Mouse (Mus musculus): ENCODE results near the gene Ube2g2. TPM values are rescaled to one million over a fixed set of nuclear protein-coding genes. Genes with fewer than 3 reads are reported as not detected.
A peak's percentile ranks its signal among the peaks of the same experiment; 100 is the strongest.

The Ube2g2 gene
- polyA plus RNA-seq, 1 experiment from 2014 or later, result 66.6 TPM

- H3K4me3 ChIP-seq (ENCODE audit: low read length), result no peak overlapping the region
- H3K36me3 ChIP-seq (ENCODE audit: control insufficient read depth, insufficient read depth, low read length), result peaks cover 4% of the 10 kb centered on the region
- 78% methylated on average over 3 of the region's 3 CpGs for WGBS
- no peak overlapping the region for H3K4me2 ChIP-seq (ENCODE audit: low read depth, low read length)
- H3K4me1 ChIP-seq (replicated peaks; ENCODE audit: control insufficient read depth, insufficient read depth, low read length), result peaks cover 16% of the 10 kb centered on the region
- H3K27ac ChIP-seq (ENCODE audit: low read length), result no peak overlapping the region
- no peaks in the 10 kb centered on the region for H3K27me3 ChIP-seq (ENCODE audit: control insufficient read depth, insufficient read depth, low read depth, low read length)
- ATAC-seq (ENCODE audit: low read depth), result no peak
- H3K9ac ChIP-seq (ENCODE audit: low read length), result no peak overlapping the region
- no peaks in the 10 kb centered on the region for H3K9me3 ChIP-seq (ENCODE audit: control insufficient read depth, low read length)
Measured at GRCm38 (mm10) chr10:77629163-77629562, 7.1 kb downstream of the Ube2g2 start.

DNA sequence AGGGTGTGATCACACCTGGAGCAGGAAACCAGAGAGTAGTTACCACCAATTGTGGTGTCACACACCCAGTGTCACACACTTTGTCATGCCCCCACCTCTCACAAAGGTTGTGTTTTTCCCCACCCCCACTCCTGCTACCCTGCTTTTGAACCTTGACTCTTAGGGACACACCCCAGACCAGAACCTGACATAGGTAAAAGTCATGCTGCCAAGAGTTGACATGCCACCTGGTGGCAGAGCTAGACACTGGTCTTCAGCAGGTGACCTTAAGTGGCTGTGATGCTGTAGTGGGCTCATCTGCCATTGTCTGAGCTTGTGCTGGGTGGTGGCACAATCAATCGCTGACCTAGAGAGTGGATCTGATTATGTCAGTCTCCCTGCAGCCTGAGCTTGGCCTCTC, 7.9 kb downstream of the Ube2g2 start:
- WGBS, result 100% methylated on average over 1 of the region's 1 CpGs
- ATAC-seq (ENCODE audit: low read depth), result no peak

DNA sequence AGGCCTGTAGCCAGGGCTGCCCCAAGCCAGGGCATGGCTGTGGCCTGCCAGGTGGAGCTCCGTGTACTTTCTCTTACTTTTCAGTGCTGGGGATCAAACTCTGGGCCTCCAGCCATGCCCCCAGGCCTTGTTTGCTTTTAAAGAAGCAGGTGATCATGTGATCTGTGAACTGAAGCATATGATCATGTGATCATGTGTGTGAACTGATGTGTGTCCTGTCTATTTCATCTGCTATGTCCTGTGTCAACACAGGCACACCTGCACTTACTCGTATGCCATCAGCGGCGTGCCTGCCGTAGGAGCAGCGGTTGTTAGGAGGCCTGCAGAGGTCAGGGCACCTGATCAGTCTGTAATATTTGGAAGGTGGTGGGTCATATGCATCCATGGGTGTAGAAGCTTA, 11.9 kb downstream of the Ube2g2 start:
- no peaks in the 10 kb centered on the region for H3K27me3 ChIP-seq (ENCODE audit: control insufficient read depth, insufficient read depth, low read depth, low read length)
- no peak overlapping the region for H3K4me2 ChIP-seq (ENCODE audit: low read depth, low read length)
- H3K4me1 ChIP-seq (replicated peaks; ENCODE audit: control insufficient read depth, insufficient read depth, low read length), result peaks cover 16% of the 10 kb centered on the region
- H3K36me3 ChIP-seq (ENCODE audit: control insufficient read depth, insufficient read depth, low read length), result peaks cover 8% of the 10 kb centered on the region
- ATAC-seq (ENCODE audit: low read depth), result no peak
- H3K9me3 ChIP-seq (ENCODE audit: control insufficient read depth, low read length), result no peaks in the 10 kb centered on the region
- no peak overlapping the region for H3K9ac ChIP-seq (ENCODE audit: low read length)
- no peak overlapping the region for H3K27ac ChIP-seq (ENCODE audit: low read length)
- no peak overlapping the region for H3K4me3 ChIP-seq (ENCODE audit: low read length)
- 76% methylated on average over 6 of the region's 6 CpGs for WGBS

More for the DNA sequence above, 7.9 kb downstream of the Ube2g2 start:
- no peak overlapping the region for H3K9ac ChIP-seq (ENCODE audit: low read length)
- H3K36me3 ChIP-seq (ENCODE audit: control insufficient read depth, insufficient read depth, low read length), result peaks cover 4% of the 10 kb centered on the region
- no peak overlapping the region for H3K4me3 ChIP-seq (ENCODE audit: low read length)
- no peaks in the 10 kb centered on the region for H3K9me3 ChIP-seq (ENCODE audit: control insufficient read depth, low read length)
- H3K4me2 ChIP-seq (ENCODE audit: low read depth, low read length), result no peak overlapping the region
- no peaks in the 10 kb centered on the region for H3K27me3 ChIP-seq (ENCODE audit: control insufficient read depth, insufficient read depth, low read depth, low read length)
- H3K27ac ChIP-seq (ENCODE audit: low read length), result no peak overlapping the region
- peaks cover 15% of the 10 kb centered on the region for H3K4me1 ChIP-seq (replicated peaks; ENCODE audit: control insufficient read depth, insufficient read depth, low read length)

DNA sequence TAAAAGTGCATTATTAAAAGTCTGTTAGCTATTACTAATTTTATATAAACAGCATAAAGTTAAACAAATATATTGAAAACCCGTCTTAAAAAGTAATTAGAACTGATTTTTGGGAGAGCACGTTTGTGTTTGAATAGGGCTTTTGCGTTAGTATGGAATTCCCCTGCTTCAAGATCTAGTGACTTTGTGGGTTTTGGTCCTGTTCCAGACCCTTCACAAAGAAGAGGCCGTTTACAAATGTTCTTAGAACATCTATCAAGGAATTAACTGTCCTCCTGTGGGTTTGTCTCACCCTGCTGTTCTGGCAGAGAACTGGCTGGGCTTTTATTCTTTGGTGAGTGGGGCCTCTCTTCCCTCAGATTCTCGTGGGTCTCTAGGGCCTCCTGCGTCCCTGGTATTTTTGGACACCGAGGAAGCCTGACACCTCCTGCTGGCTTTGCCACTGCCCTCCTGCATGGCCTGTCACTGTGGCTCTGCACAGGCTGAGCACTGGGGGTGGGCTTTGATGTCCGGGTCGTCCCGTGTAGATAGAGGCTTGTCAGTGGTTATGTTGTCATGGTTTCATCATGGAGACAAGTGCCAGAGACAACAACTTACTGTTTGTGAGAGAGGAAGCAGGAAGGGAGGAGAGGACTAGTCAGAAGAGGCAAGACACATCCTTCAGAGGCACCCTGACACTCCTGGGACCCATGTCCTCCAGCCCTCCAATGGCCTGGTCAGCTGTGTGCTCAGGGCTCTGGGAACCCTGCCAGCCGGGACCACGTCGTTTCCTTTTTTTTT, 12.6 kb downstream of the Ube2g2 start:
- Histone ChIP-seq H3K27ac (ENCODE audit: low read length) (0 out of 2 replicates have a peak overlapping the region, but pooled peaks have one; percentile 36), H3K36me3 (ENCODE audit: control insufficient read depth, insufficient read depth, low read length) (peaks cover 8% of the 10 kb centered on the region), H3K4me3 (ENCODE audit: low read length) (no peak overlapping the region), H3K4me1 (replicated peaks; ENCODE audit: control insufficient read depth, insufficient read depth, low read length) (peaks cover 17% of the 10 kb centered on the region), H3K9me3 (ENCODE audit: control insufficient read depth, low read length) (no peaks in the 10 kb centered on the region), H3K27me3 (ENCODE audit: control insufficient read depth, insufficient read depth, low read depth, low read length) (no peaks in the 10 kb centered on the region), H3K4me2 (ENCODE audit: low read depth, low read length) (no peak overlapping the region), H3K9ac (ENCODE audit: low read length) (no peak overlapping the region)
- peak; percentile 84 for ATAC-seq (ENCODE audit: low read depth)
- 26% methylated on average over 13 of the region's 13 CpGs for WGBS

DNA sequence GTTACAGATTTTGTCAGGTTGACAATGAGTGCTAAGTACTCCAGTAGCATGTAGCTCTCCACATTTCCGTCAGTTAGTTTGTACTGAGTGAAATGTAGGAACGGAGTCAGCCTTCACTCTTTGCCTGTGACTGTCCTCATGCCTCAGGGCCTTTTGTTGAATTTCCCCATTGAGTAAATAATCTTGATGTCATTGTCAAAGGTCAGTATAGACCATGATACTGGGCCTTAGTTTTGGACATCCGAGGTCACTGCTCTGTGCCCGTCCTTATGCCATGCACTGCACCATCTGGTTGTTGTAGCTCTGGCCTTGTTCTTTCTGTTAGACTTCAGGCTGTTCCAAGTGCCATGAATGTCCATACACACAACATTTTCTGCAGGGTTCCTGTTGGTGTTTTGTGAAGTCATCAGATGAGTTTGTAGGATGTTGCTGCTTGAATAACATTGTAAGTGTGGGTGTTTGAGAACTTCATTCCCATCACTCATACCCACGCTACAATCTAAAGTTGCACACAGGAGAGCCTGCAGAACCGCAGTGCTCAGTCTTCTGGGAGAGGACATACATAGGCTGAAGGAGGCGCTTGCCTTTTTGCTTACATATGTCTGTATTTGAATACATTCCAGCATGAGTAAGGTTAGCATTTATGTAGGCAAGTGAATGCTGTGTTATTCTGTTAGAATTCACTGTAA, 14.3 kb downstream of the Ube2g2 start:
- no peak overlapping the region for H3K9ac ChIP-seq (ENCODE audit: low read length)
- H3K4me1 ChIP-seq (replicated peaks; ENCODE audit: control insufficient read depth, insufficient read depth, low read length), result peaks cover 17% of the 10 kb centered on the region
- H3K4me2 ChIP-seq (ENCODE audit: low read depth, low read length), result no peak overlapping the region
- no peak overlapping the region for H3K4me3 ChIP-seq (ENCODE audit: low read length)
- H3K27me3 ChIP-seq (ENCODE audit: control insufficient read depth, insufficient read depth, low read depth, low read length), result no peaks in the 10 kb centered on the region
- 85% methylated on average over 7 of the region's 7 CpGs for WGBS
- ATAC-seq (ENCODE audit: low read depth), result no peak
- no peak overlapping the region for H3K27ac ChIP-seq (ENCODE audit: low read length)
- no peaks in the 10 kb centered on the region for H3K9me3 ChIP-seq (ENCODE audit: control insufficient read depth, low read length)
- peaks cover 12% of the 10 kb centered on the region for H3K36me3 ChIP-seq (ENCODE audit: control insufficient read depth, insufficient read depth, low read length)

GRCm38 (mm10) chr10:77638956-77639355, 16.9 kb downstream of the Ube2g2 start:
- Histone ChIP-seq H3K9me3 (ENCODE audit: control insufficient read depth, low read length) (no peaks in the 10 kb centered on the region), H3K27ac (ENCODE audit: low read length) (no peak overlapping the region), H3K4me2 (ENCODE audit: low read depth, low read length) (no peak overlapping the region), H3K4me3 (ENCODE audit: low read length) (no peak overlapping the region), H3K36me3 (ENCODE audit: control insufficient read depth, insufficient read depth, low read length) (peaks cover 23% of the 10 kb centered on the region), H3K9ac (ENCODE audit: low read length) (no peak overlapping the region), H3K4me1 (replicated peaks; ENCODE audit: control insufficient read depth, insufficient read depth, low read length) (peaks cover 14% of the 10 kb centered on the region), H3K27me3 (ENCODE audit: control insufficient read depth, insufficient read depth, low read depth, low read length) (no peaks in the 10 kb centered on the region)
- ATAC-seq (ENCODE audit: low read depth), result no peak
- WGBS, result 79% methylated on average over 6 of the region's 6 CpGs

DNA sequence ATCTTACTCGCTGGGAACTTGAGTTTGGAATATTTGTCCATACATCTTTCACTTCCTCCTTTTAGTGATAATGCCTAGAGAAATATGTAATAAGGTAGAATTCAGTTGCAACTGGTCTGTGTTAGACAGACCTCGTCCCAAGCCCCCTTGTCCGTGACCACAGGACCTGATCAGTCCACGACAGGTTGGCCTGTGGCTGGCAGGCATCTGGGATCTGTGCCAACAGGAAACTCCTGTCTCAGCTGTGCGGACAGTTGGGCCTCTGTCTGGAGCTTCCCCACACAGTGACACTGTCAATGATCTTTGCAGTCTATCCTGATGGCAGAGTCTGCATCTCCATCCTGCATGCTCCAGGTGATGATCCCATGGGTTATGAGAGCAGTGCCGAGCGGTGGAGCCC, 21.1 kb downstream of the Ube2g2 start:
- Histone ChIP-seq H3K36me3 (ENCODE audit: control insufficient read depth, insufficient read depth, low read length) (peaks cover 36% of the 10 kb centered on the region), H3K4me2 (ENCODE audit: low read depth, low read length) (no peak overlapping the region), H3K27ac (ENCODE audit: low read length) (no peak overlapping the region), H3K4me3 (ENCODE audit: low read length) (no peak overlapping the region), H3K27me3 (ENCODE audit: control insufficient read depth, insufficient read depth, low read depth, low read length) (no peaks in the 10 kb centered on the region), H3K9ac (ENCODE audit: low read length) (no peak overlapping the region), H3K9me3 (ENCODE audit: control insufficient read depth, low read length) (no peaks in the 10 kb centered on the region), H3K4me1 (replicated peaks; ENCODE audit: control insufficient read depth, insufficient read depth, low read length) (0 out of 2 replicates have a peak, but pooled peaks cover 4% of the 10 kb centered on the region)
- whole genome bisulfite sequencing, result 62% methylated on average over 7 of the region's 7 CpGs
- no peak for ATAC-seq (ENCODE audit: low read depth)

GRCm38 (mm10) chr10:77645571-77645970, 23.5 kb downstream of the Ube2g2 start:
- WGBS, result 91% methylated on average over 5 of the region's 5 CpGs
- peaks cover 34% of the 10 kb centered on the region for H3K36me3 ChIP-seq (ENCODE audit: control insufficient read depth, insufficient read depth, low read length)

DNA sequence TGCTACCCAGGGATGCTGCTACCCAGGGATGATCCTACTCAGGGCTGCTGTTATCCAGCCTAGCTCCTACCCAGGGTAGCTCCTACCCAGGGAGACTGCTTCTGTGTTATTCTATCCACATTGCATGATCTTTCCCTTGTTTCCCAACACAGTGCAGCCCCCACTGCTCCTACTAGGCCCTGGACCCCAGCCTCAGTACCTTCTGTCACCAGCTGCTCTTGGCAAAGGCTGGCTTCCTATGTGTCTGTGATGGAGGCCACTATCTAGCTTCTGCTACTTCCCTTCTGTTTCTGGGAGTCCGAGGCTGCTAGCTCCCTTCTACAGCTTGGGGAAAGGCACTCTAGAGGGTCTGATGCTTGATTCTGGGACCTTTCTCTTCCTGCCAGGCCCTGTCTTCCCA, 25.4 kb downstream of the Ube2g2 start:
- Histone ChIP-seq H3K9ac (ENCODE audit: low read length) (no peak overlapping the region), H3K36me3 (ENCODE audit: control insufficient read depth, insufficient read depth, low read length) (peaks cover 26% of the 10 kb centered on the region), H3K9me3 (ENCODE audit: control insufficient read depth, low read length) (no peaks in the 10 kb centered on the region), H3K4me3 (ENCODE audit: low read length) (no peak overlapping the region), H3K4me1 (replicated peaks; ENCODE audit: control insufficient read depth, insufficient read depth, low read length) (no peaks in the 10 kb centered on the region), H3K27me3 (ENCODE audit: control insufficient read depth, insufficient read depth, low read depth, low read length) (no peaks in the 10 kb centered on the region), H3K27ac (ENCODE audit: low read length) (no peak overlapping the region), H3K4me2 (ENCODE audit: low read depth, low read length) (no peak overlapping the region)
- 61% methylated on average over 1 of the region's 1 CpGs for WGBS
- no peak for ATAC-seq (ENCODE audit: low read depth)

More at GRCm38 (mm10) chr10:77645571-77645970, 23.5 kb downstream of the Ube2g2 start:
- Histone ChIP-seq H3K4me3 (ENCODE audit: low read length) (no peak overlapping the region), H3K9ac (ENCODE audit: low read length) (no peak overlapping the region), H3K4me1 (replicated peaks; ENCODE audit: control insufficient read depth, insufficient read depth, low read length) (no peaks in the 10 kb centered on the region), H3K27me3 (ENCODE audit: control insufficient read depth, insufficient read depth, low read depth, low read length) (no peaks in the 10 kb centered on the region), H3K27ac (ENCODE audit: low read length) (no peak overlapping the region), H3K4me2 (ENCODE audit: low read depth, low read length) (no peak overlapping the region), H3K9me3 (ENCODE audit: control insufficient read depth, low read length) (no peaks in the 10 kb centered on the region)
- no peak for ATAC-seq (ENCODE audit: low read depth)
